Mouse (Mus musculus): ENCODE results near the gene Arf1. TPM values are rescaled to one million over a fixed set of nuclear protein-coding genes. Genes with fewer than 3 reads are reported as not detected.

Gene Arf1
- polyA plus RNA-seq, 1 experiment from 2014 or later = 397 TPM

- 98% methylated on average over 4 of the region's 6 CpGs for WGBS (ENCODE audit: missing documents)
- H3K36me3 ChIP-seq (ENCODE audit: inconsistent target) = peaks cover 15% of the 10 kb centered on the region; the same call in 1 of the 2 replicates
- no peak overlapping the region for H3K27ac ChIP-seq
- no peak overlapping the region for H3K4me3 ChIP-seq (ENCODE audit: inconsistent target)
- no peaks in the 10 kb centered on the region; the same call in 1 of the 2 replicates for H3K79me2 ChIP-seq (ENCODE audit: inconsistent target)
Observed at GRCm38 (mm10) chr11:59187706-59188105, 40.4 kb downstream of the Arf1 start.

GRCm38 (mm10) chr11:59185490-59185889 lies 42.6 kb downstream of the Arf1 start:
- Histone ChIP-seq H3K4me3 (ENCODE audit: inconsistent target) (no peak overlapping the region), H3K79me2 (ENCODE audit: inconsistent target) (no peaks in the 10 kb centered on the region; the same call in 1 of the 2 replicates), H3K36me3 (ENCODE audit: inconsistent target) (peaks cover 15% of the 10 kb centered on the region; the same call in 1 of the 2 replicates), H3K27ac (no peak overlapping the region)
- 87% methylated on average over 5 of the region's 5 CpGs for WGBS (ENCODE audit: missing documents)

GRCm38 (mm10) chr11:59183821-59184220 lies 44.2 kb downstream of the Arf1 start:
- Histone ChIP-seq H3K4me3 (ENCODE audit: inconsistent target) (no peak overlapping the region), H3K27ac (no peak overlapping the region), H3K36me3 (ENCODE audit: inconsistent target) (peaks cover 15% of the 10 kb centered on the region; the same call in 1 of the 2 replicates), H3K79me2 (ENCODE audit: inconsistent target) (no peaks in the 10 kb centered on the region; the same call in 1 of the 2 replicates)
- WGBS (ENCODE audit: missing documents) = 54% methylated on average over 3 of the region's 3 CpGs

GRCm38 (mm10) chr11:59182864-59183331 lies 45.2 kb downstream of the Arf1 start, which contains the start of gene Gjc2:
Gene Gjc2, minus strand, starts transcription at chr11:59183213.
- no peaks in the 10 kb centered on the region for H3K79me2 ChIP-seq (ENCODE audit: inconsistent target)
- H3K27ac ChIP-seq = no peak within 1 kb of the TSS
- peaks cover 15% of the 10 kb centered on the region; the same call in 1 of the 2 replicates for H3K36me3 ChIP-seq (ENCODE audit: inconsistent target)
- H3K4me3 ChIP-seq (ENCODE audit: inconsistent target) = no peak within 1 kb of the TSS
- 87% methylated on average over 3 of the region's 3 CpGs for WGBS (ENCODE audit: missing documents)

GRCm38 (mm10) chr11:59176921-59177320 lies 51.1 kb downstream of the Arf1 start:
- no peak overlapping the region for H3K27ac ChIP-seq
- WGBS (ENCODE audit: missing documents) = 15% methylated on average over 34 of the region's 34 CpGs
- H3K36me3 ChIP-seq (ENCODE audit: inconsistent target) = no peaks in the 10 kb centered on the region
- H3K4me3 ChIP-seq (ENCODE audit: inconsistent target) = no peak overlapping the region
- H3K79me2 ChIP-seq (ENCODE audit: inconsistent target) = no peaks in the 10 kb centered on the region

- H3K36me3 ChIP-seq (ENCODE audit: inconsistent target) = no peaks in the 10 kb centered on the region
- H3K4me3 ChIP-seq (ENCODE audit: inconsistent target) = no peak overlapping the region
- H3K27ac ChIP-seq = no peak overlapping the region
- 2% methylated on average over 41 of the region's 48 CpGs for WGBS (ENCODE audit: missing documents)
- H3K79me2 ChIP-seq (ENCODE audit: inconsistent target) = no peaks in the 10 kb centered on the region
Observed at GRCm38 (mm10) chr11:59176475-59176874, 51.6 kb downstream of the Arf1 start.

- 80% methylated on average over 6 of the region's 6 CpGs for WGBS (ENCODE audit: missing documents)
Observed at GRCm38 (mm10) chr11:59174189-59174838, 53.8 kb downstream of the Arf1 start.

GRCm38 (mm10) chr11:59170549-59170948 lies 57.5 kb downstream of the Arf1 start:
- H3K79me2 ChIP-seq (ENCODE audit: inconsistent target) = no peaks in the 10 kb centered on the region
- H3K27ac ChIP-seq = no peak overlapping the region
- no peak overlapping the region for H3K4me3 ChIP-seq (ENCODE audit: inconsistent target)
- WGBS (ENCODE audit: missing documents) = 90% methylated on average over 4 of the region's 4 CpGs
- H3K36me3 ChIP-seq (ENCODE audit: inconsistent target) = no peaks in the 10 kb centered on the region

More at GRCm38 (mm10) chr11:59174189-59174838, 53.8 kb downstream of the Arf1 start:
- no peaks in the 10 kb centered on the region for H3K79me2 ChIP-seq (ENCODE audit: inconsistent target)
- no peaks in the 10 kb centered on the region for H3K36me3 ChIP-seq (ENCODE audit: inconsistent target)
- no peak overlapping the region for H3K4me3 ChIP-seq (ENCODE audit: inconsistent target)
- no peak overlapping the region for H3K27ac ChIP-seq

GRCm38 (mm10) chr11:59169807-59170206 lies 58.3 kb downstream of the Arf1 start:
- H3K4me3 ChIP-seq (ENCODE audit: inconsistent target) = no peak overlapping the region
- H3K27ac ChIP-seq = no peak overlapping the region
- H3K36me3 ChIP-seq (ENCODE audit: inconsistent target) = no peaks in the 10 kb centered on the region
- no peaks in the 10 kb centered on the region for H3K79me2 ChIP-seq (ENCODE audit: inconsistent target)
- 74% methylated on average over 3 of the region's 3 CpGs for WGBS (ENCODE audit: missing documents)

GRCm38 (mm10) chr11:59165616-59166241 lies 62.3 kb downstream of the Arf1 start:
- WGBS (ENCODE audit: missing documents) = 84% methylated on average over 1 of the region's 2 CpGs
- H3K79me2 ChIP-seq (ENCODE audit: inconsistent target) = no peaks in the 10 kb centered on the region; the same call in 1 of the 2 replicates
- no peak overlapping the region for H3K4me3 ChIP-seq (ENCODE audit: inconsistent target)
- 0 out of 2 replicates have a peak overlapping the region, but pooled peaks have one; percentile 5 for H3K27ac ChIP-seq
- no peaks in the 10 kb centered on the region for H3K36me3 ChIP-seq (ENCODE audit: inconsistent target)

- H3K79me2 ChIP-seq (ENCODE audit: inconsistent target) = no peaks in the 10 kb centered on the region; the same call in 1 of the 2 replicates
- WGBS (ENCODE audit: missing documents) = 86% methylated on average over 9 of the region's 9 CpGs
- peak overlapping the region; percentile 72 for H3K27ac ChIP-seq
- no peaks in the 10 kb centered on the region for H3K36me3 ChIP-seq (ENCODE audit: inconsistent target)
- H3K4me3 ChIP-seq (ENCODE audit: inconsistent target) = peak overlapping the region; percentile 35; the same call in 1 of the 2 replicates
Observed at GRCm38 (mm10) chr11:59164384-59164783, 63.7 kb downstream of the Arf1 start.

GRCm38 (mm10) chr11:59163255-59164236 lies 64.5 kb downstream of the Arf1 start, which contains the start of gene Iba57:
Gene Iba57, minus strand, starts transcription at chr11:59163739.
- Histone ChIP-seq H3K27ac (peak within 1 kb of the TSS; percentile 72), H3K36me3 (ENCODE audit: inconsistent target) (0 out of 2 replicates have a peak, but pooled peaks cover 3% of the 10 kb centered on the region), H3K79me2 (ENCODE audit: inconsistent target) (no peaks in the 10 kb centered on the region; the same call in 1 of the 2 replicates), H3K4me3 (ENCODE audit: inconsistent target) (peak within 1 kb of the TSS; percentile 55)
- WGBS (ENCODE audit: missing documents) = 3% methylated on average over 68 of the region's 68 CpGs

- H3K36me3 ChIP-seq (ENCODE audit: inconsistent target) = 0 out of 2 replicates have a peak, but pooled peaks cover 6% of the 10 kb centered on the region
- no peaks in the 10 kb centered on the region; the same call in 1 of the 2 replicates for H3K79me2 ChIP-seq (ENCODE audit: inconsistent target)
- H3K4me3 ChIP-seq (ENCODE audit: inconsistent target) = peak overlapping the region; percentile 55
- WGBS (ENCODE audit: missing documents) = 55% methylated on average over 9 of the region's 9 CpGs
- H3K27ac ChIP-seq = peak overlapping the region; percentile 35
Observed at GRCm38 (mm10) chr11:59162443-59163254, 65.4 kb downstream of the Arf1 start.

Data from macrophage (primary cell).